Mouse (Mus musculus) testis, adult 2 months (tissue): Measurements from ENCODE around the gene 9230112D13Rik.

Experiments used
- CTCF ChIP-seq: fragments of 200-500 bp; IDR thresholded peaks from 2 replicates; pipeline ENCODE4 v1.5.1; 2012; ENCODE audit warnings: low read depth, mild to moderate bottlenecking, inconsistent platforms, low read length, moderate library complexity; ENCODE audit not compliant: control insufficient read depth, insufficient read depth, insufficient replicate concordance
- POLR2A ChIP-seq: fragments of 200-500 bp; IDR thresholded peaks from 2 replicates; pipeline ENCODE4 v1.6.1; 2012; ENCODE audit warnings: low read depth, mild to moderate bottlenecking, inconsistent platforms, low read length, moderate library complexity; ENCODE audit not compliant: control insufficient read depth

- TF ChIP-seq CTCF (no peak), POLR2A (no peak)
These were observed 19.3 kb upstream of the 9230112D13Rik start for GRCm38 (mm10) chr14:34541896-34542295.
